Mouse (Mus musculus) forebrain, embryonic 12.5 days (tissue): ENCODE measurements around the gene Nom1. TPM values are rescaled to one million over a fixed set of nuclear protein-coding genes. Genes with fewer than 3 reads are reported as not detected.
"Not testable (repeated sequence)": the region's sequence is repeated elsewhere in the genome, so short reads cannot be mapped to it uniquely, and the experiment has no call there.

Source experiments
- ATAC-seq: fragments of 200-750 bp; cut with Nextera tagmentation; 2 replicates; pipeline ENCODE4 v1.8.0; 2017; ENCODE audit warnings: moderate TSS enrichment; ENCODE audit not compliant: low FRiP score
- H3K27ac ChIP-seq: fragments of 300-500 bp; sonication (generic); 2 replicates; pipeline ENCODE4 v1.5.1; 2016; ENCODE audit warnings: mild to moderate bottlenecking
- H3K27me3 ChIP-seq: fragments of 300-500 bp; sonication (generic); 2 replicates; pipeline ENCODE4 v1.6.1; 2016; ENCODE audit warnings: mild to moderate bottlenecking
- H3K36me3 ChIP-seq: fragments of 300-500 bp; sonication (generic); replicated peaks from 2 replicates; pipeline ENCODE4 v1.6.1; 2016; ENCODE audit warnings: mild to moderate bottlenecking
- H3K4me1 ChIP-seq: fragments of 300-500 bp; sonication (generic); 2 replicates; pipeline ENCODE4 v1.6.1; 2016
- H3K4me2 ChIP-seq: fragments of 300-500 bp; sonication (generic); 2 replicates; pipeline ENCODE4 v1.6.1; 2016; ENCODE audit warnings: mild to moderate bottlenecking, moderate library complexity
- H3K4me3 ChIP-seq: fragments of 300-500 bp; sonication (generic); replicated peaks from 2 replicates; pipeline ENCODE4 v1.5.1; 2016; ENCODE audit warnings: mild to moderate bottlenecking
- H3K9ac ChIP-seq: fragments of 300-500 bp; sonication (generic); 2 replicates; pipeline ENCODE4 v1.6.1; 2016; ENCODE audit warnings: mild to moderate bottlenecking
- H3K9me3 ChIP-seq: fragments of 300-500 bp; sonication (generic); 2 replicates; pipeline ENCODE4 v1.6.1; 2016
- WGBS: fragments of 180-500 bp; shearing (Covaris S2); methylation state at CpG from one replicate; pipeline ENCODE4 v1.1.7; 2016; 5-methylcytosine and 5-hydroxymethylcytosine counted together
- polyA plus RNA-seq: library from polyadenylated mRNA; unstranded; fragments of >200 nt; fragmentation: Nextera tagmentation; extraction: Ambion mirVana; gene quantifications from 2 replicates; pipeline ENCODE4 v1.2.1, GENCODE M21; 2016

Nom1 gene
- polyA plus RNA-seq = 27.4 and 28.3 TPM in 2 replicates

GRCm38 (mm10) chr5:29434228-29434871, at the start of gene Nom1:
Gene Nom1 (plus strand): TSS chr5:29434664.
- peaks cover 34% of the 10 kb centered on the region for H3K36me3 ChIP-seq
- H3K4me2 ChIP-seq = peak within 1 kb of the TSS; percentile 98
- peak within 1 kb of the TSS; percentile 88 for H3K9ac ChIP-seq
- H3K27ac ChIP-seq = peak within 1 kb of the TSS; percentile 70
- peak within 1 kb of the TSS; percentile 94 for H3K4me3 ChIP-seq
- H3K27me3 ChIP-seq = peaks cover 18% of the 10 kb centered on the region
- H3K4me1 ChIP-seq = peaks cover 24% of the 10 kb centered on the region
- 4% methylated on average over 29 of the region's 29 CpGs for WGBS
- no peaks in the 10 kb centered on the region for H3K9me3 ChIP-seq
- peak; percentile 97 for ATAC-seq

DNA sequence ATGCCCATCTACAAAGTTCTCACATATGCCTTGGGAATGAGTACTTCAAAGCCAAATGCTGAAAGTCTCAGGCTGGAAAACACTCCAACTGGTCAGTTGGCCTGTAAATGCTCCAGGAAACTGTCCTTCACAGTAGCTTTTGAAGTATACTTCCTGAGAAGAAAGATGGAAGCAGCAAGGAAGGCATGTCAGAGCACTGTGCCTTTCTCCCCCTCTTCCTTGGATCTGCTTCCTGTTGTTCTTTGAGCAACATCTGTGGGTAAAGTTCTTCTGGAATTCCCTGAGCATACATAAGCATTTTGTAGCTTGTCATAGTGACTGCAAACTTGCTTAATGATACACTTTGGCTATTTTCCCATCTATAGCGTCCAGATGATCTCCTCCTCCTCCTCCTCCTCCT, 46.9 kb upstream of the Nom1 start:
- peaks cover 16% of the 10 kb centered on the region for H3K27me3 ChIP-seq
- no peak overlapping the region for H3K27ac ChIP-seq
- H3K9me3 ChIP-seq = no peaks in the 10 kb centered on the region
- 59% methylated on average over 1 of the region's 1 CpGs for WGBS
- no peaks in the 10 kb centered on the region for H3K4me1 ChIP-seq
- no peaks in the 10 kb centered on the region for H3K36me3 ChIP-seq
- H3K9ac ChIP-seq = no peak overlapping the region
- no peak for ATAC-seq
- H3K4me3 ChIP-seq = no peak overlapping the region
- no peak overlapping the region for H3K4me2 ChIP-seq

DNA sequence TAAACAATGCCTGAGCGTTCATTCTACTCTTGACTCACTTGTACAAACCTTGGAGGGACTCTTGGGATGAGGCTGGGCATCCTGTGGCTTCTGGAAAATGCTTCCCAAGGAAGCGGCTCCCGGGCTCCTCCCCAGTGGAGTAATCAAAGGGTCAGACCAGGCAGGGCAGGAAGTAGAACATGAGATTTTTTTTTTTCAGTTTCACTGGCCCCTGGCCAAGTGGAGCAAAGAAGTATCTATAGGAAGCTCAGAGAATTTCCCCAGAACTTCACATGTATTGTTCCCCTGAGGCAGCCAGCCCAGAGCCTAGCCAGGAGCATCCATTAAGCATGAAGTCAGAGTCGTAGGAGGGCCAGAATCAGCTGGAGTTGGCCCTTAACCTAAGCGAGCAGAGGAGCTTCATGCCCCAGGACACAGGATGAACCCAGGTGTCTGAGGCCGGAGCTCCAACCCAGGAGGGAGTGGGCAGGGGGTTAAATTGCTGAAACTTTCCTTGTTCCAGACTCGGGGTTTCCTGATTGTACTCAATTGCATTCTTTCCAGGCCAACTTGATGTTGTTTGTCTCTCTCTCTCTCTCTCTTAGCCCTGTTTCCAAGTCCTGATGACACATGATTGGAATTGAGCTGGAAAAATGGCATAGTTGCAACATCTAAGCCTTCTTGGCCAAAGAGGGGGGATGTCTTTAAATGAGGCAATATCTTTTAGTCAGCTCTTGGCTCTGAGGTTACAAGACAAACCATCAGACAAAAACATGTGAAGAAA, 46.1 kb upstream of the Nom1 start:
- H3K27me3 ChIP-seq = peaks cover 16% of the 10 kb centered on the region
- H3K4me1 ChIP-seq = no peaks in the 10 kb centered on the region
- no peak overlapping the region for H3K4me3 ChIP-seq
- no peak for ATAC-seq
- WGBS = 64% methylated on average over 7 of the region's 7 CpGs
- no peak overlapping the region for H3K4me2 ChIP-seq
- no peak overlapping the region for H3K9ac ChIP-seq
- H3K9me3 ChIP-seq = no peaks in the 10 kb centered on the region
- no peaks in the 10 kb centered on the region for H3K36me3 ChIP-seq
- no peak overlapping the region for H3K27ac ChIP-seq

- Histone ChIP-seq H3K4me1 (no peaks in the 10 kb centered on the region), H3K9me3 (no peaks in the 10 kb centered on the region), H3K4me2 (no peak overlapping the region), H3K27me3 (peaks cover 16% of the 10 kb centered on the region), H3K4me3 (no peak overlapping the region), H3K9ac (no peak overlapping the region), H3K27ac (no peak overlapping the region), H3K36me3 (no peaks in the 10 kb centered on the region)
- ATAC-seq = no peak
- 22% methylated on average over 15 of the region's 15 CpGs for whole genome bisulfite sequencing
These were observed 45.3 kb upstream of the Nom1 start for GRCm38 (mm10) chr5:29388944-29389765.

DNA sequence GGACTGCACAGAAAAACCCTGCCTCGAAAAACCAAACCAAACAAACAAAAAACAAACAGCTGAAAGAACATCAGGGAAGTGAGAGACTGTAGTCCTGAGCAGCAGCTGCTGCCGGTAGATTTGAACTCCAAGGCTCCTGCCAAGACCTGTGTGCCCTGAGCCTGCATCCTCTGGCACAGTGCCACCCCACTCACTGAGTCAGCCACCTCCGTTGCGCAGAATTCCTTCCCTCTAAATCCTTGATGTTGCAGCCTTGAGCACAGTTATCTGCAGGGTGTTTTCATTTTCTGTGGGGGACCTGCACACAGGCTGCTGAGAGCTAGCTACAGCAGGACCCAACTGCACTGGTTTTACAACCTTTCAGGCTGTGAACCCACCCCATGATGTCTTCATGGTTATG, 36.0 kb upstream of the Nom1 start:
- 78% methylated on average over 4 of the region's 4 CpGs for WGBS
- Histone ChIP-seq H3K27ac (no peak overlapping the region), H3K4me2 (no peak overlapping the region), H3K4me3 (no peak overlapping the region), H3K4me1 (no peaks in the 10 kb centered on the region), H3K27me3 (no peaks in the 10 kb centered on the region), H3K9me3 (0 out of 2 replicates have a peak, but pooled peaks cover 2% of the 10 kb centered on the region), H3K9ac (no peak overlapping the region), H3K36me3 (no peaks in the 10 kb centered on the region)
- no peak for ATAC-seq

- H3K27me3 ChIP-seq = no peaks in the 10 kb centered on the region
- H3K9ac ChIP-seq = no peak overlapping the region
- ATAC-seq = no peak
- H3K36me3 ChIP-seq = no peaks in the 10 kb centered on the region
- no peak overlapping the region for H3K4me2 ChIP-seq
- no peaks in the 10 kb centered on the region for H3K9me3 ChIP-seq
- no peaks in the 10 kb centered on the region for H3K4me1 ChIP-seq
- H3K4me3 ChIP-seq = no peak overlapping the region
- no peak overlapping the region for H3K27ac ChIP-seq
These were observed 23.6 kb upstream of the Nom1 start for GRCm38 (mm10) chr5:29410854-29411253.

GRCm38 (mm10) chr5:29413041-29413440, 21.4 kb upstream of the Nom1 start:
- Histone ChIP-seq H3K4me2 (no peak overlapping the region), H3K9me3 (no peaks in the 10 kb centered on the region), H3K27me3 (0 out of 2 replicates have a peak, but pooled peaks cover under 1% of the 10 kb centered on the region), H3K4me1 (no peaks in the 10 kb centered on the region), H3K4me3 (no peak overlapping the region), H3K36me3 (no peaks in the 10 kb centered on the region), H3K27ac (no peak overlapping the region), H3K9ac (no peak overlapping the region)
- ATAC-seq = no peak
- WGBS = 78% methylated on average over 3 of the region's 3 CpGs

- not testable (repeated sequence) for H3K9ac ChIP-seq, H3K9me3 ChIP-seq, H3K4me1 ChIP-seq, H3K27ac ChIP-seq, ATAC-seq, H3K4me2 ChIP-seq, H3K4me3 ChIP-seq, H3K36me3 ChIP-seq, H3K27me3 ChIP-seq
- WGBS = 69% methylated on average over 3 of the region's 3 CpGs
These were observed 11.1 kb upstream of the Nom1 start for GRCm38 (mm10) chr5:29423330-29423729.

DNA sequence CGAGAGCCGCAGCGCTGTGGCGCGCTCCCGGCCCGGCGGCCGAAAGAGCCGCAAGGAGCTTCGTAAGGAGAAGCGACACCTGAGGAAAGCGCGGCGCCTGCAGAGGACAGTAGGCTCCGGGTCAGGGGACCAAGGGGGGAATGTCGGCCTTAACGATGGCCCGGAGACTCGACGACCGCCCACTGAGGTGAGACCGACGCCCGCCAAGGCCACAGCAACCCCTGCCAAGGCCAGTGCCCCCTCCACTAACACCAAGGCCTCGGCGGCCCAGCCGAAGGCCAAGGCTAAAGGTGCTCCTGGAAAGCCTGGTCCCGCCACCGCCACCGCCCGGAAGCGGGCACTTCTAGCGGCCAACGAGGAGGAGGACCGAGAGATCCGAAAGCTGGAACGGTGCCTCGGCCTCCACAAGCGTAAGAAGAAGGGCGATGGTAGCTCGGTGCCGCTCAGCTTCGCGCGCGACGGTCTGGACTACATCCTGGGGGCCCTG, 451 bp downstream of the Nom1 start:
- Histone ChIP-seq H3K27ac (peak overlapping the region; percentile 70), H3K36me3 (peaks cover 40% of the 10 kb centered on the region), H3K9me3 (no peaks in the 10 kb centered on the region), H3K9ac (peak overlapping the region; percentile 88), H3K27me3 (peaks cover 18% of the 10 kb centered on the region), H3K4me1 (peaks cover 24% of the 10 kb centered on the region), H3K4me3 (peak overlapping the region; percentile 94), H3K4me2 (peak overlapping the region; percentile 98)
- ATAC-seq = peak; percentile 65; the same call in 1 of the 2 replicates
- under 1% methylated on average over 48 of the region's 48 CpGs for WGBS

DNA sequence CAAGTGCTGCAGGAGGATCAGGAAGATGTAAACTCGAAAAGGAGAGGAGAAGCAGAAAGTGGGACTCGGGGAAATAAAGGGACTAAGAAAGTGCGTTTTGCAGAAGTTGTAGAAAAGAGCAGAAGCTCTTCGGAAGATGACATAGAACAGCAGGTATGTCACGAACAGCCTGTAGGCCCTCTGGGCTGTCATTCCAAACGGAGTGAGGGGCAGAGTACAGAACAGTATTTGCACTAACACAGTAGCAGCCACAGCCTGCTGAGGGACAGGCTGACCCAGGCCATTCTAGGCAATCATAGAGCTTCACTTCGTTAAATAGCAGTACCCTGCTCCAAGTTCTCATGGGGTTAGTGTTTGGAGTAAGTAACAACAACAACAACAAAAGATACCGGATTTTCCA, 1.0 kb downstream of the Nom1 start:
- H3K4me1 ChIP-seq = peaks cover 24% of the 10 kb centered on the region
- no peak for ATAC-seq
- H3K27ac ChIP-seq = no peak overlapping the region
- peaks cover 18% of the 10 kb centered on the region for H3K27me3 ChIP-seq
- H3K9me3 ChIP-seq = no peaks in the 10 kb centered on the region
- H3K4me2 ChIP-seq = peak overlapping the region; percentile 98
- H3K4me3 ChIP-seq = peak overlapping the region; percentile 94
- WGBS = 58% methylated on average over 8 of the region's 8 CpGs
- H3K36me3 ChIP-seq = peaks cover 45% of the 10 kb centered on the region
- H3K9ac ChIP-seq = peak overlapping the region; percentile 88

- H3K4me3 ChIP-seq, H3K27me3 ChIP-seq, H3K9me3 ChIP-seq, H3K9ac ChIP-seq, H3K4me2 ChIP-seq, H3K27ac ChIP-seq, ATAC-seq: not testable (repeated sequence)
- WGBS = 91% methylated on average over 6 of the region's 6 CpGs
- Histone ChIP-seq H3K4me1 (peaks cover 24% of the 10 kb centered on the region), H3K36me3 (peaks cover 58% of the 10 kb centered on the region)
These were observed 2.3 kb downstream of the Nom1 start for GRCm38 (mm10) chr5:29436728-29437127.

DNA sequence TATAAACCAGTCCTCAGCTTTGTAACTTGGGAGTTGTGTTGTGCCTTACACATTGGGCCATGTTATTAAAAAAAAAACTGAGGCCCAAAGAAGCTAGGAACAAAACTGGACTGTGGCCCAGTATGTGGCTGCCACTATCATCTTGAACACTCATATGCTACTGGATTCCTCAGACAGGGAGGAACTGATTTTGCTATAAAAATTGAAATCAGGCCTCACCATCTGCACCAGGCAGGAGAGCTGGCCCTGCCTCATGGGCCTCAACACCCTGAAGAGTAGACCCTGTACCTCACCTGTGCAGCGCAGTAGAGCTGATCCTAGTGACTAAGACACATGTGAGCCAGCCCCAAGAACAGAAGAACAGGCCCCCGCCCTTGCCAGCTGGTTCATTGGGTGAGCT, 10.8 kb downstream of the Nom1 start:
- Histone ChIP-seq H3K36me3 (peaks cover 89% of the 10 kb centered on the region), H3K27ac (no peak overlapping the region), H3K4me2 (no peak overlapping the region), H3K27me3 (no peaks in the 10 kb centered on the region), H3K9ac (no peak overlapping the region), H3K9me3 (no peaks in the 10 kb centered on the region), H3K4me1 (no peaks in the 10 kb centered on the region), H3K4me3 (no peak overlapping the region)
- ATAC-seq = no peak
- WGBS = 94% methylated on average over 2 of the region's 2 CpGs
